Mouse (Mus musculus): ENCODE measurements around the gene Tmem131l.

The Tmem131l gene

GRCm38 (mm10) chr3:84039646-84040475 lies at the start of gene Tmem131l:
Gene Tmem131l, minus strand, starts transcription at chr3:84040175.
- DNase-seq (ENCODE audit: low read depth in 1 of 2, low spot score in 2 of 2) = peak; percentile 48 to 75

- DNase-seq (ENCODE audit: low read depth in 1 of 2, low spot score in 2 of 2) = no peak
Measured at GRCm38 (mm10) chr3:84086921-84087320, 46.9 kb upstream of the Tmem131l start.

- DNase-seq (ENCODE audit: low read depth in 1 of 2, low spot score in 2 of 2) = no peak
Measured at GRCm38 (mm10) chr3:84086337-84086736, 46.4 kb upstream of the Tmem131l start.

- DNase-seq (ENCODE audit: low read depth in 1 of 2, low spot score in 2 of 2) = no peak
Measured at GRCm38 (mm10) chr3:84085429-84085828, 45.5 kb upstream of the Tmem131l start.

GRCm38 (mm10) chr3:84081208-84081722 lies 41.3 kb upstream of the Tmem131l start:
- DNase-seq (ENCODE audit: low read depth in 1 of 2, low spot score in 2 of 2) = no peak

- no peak for DNase-seq (ENCODE audit: low read depth in 1 of 2, low spot score in 2 of 2)
Measured at GRCm38 (mm10) chr3:84080074-84080473, 40.1 kb upstream of the Tmem131l start.

- DNase-seq (ENCODE audit: low read depth in 1 of 2, low spot score in 2 of 2) = no peak
Measured at GRCm38 (mm10) chr3:84077505-84077904, 37.5 kb upstream of the Tmem131l start.

GRCm38 (mm10) chr3:84076543-84077332 lies 36.8 kb upstream of the Tmem131l start:
- DNase-seq (ENCODE audit: low read depth in 1 of 2, low spot score in 2 of 2) = no peak

GRCm38 (mm10) chr3:84075516-84075915 lies 35.5 kb upstream of the Tmem131l start:
- no peak for DNase-seq (ENCODE audit: low read depth in 1 of 2, low spot score in 2 of 2)

- no peak for DNase-seq (ENCODE audit: low read depth in 1 of 2, low spot score in 2 of 2)
Measured at GRCm38 (mm10) chr3:84074777-84075176, 34.8 kb upstream of the Tmem131l start.

- DNase-seq (ENCODE audit: low read depth in 1 of 2, low spot score in 2 of 2) = no peak
Measured at GRCm38 (mm10) chr3:84071641-84072040, 31.7 kb upstream of the Tmem131l start.

GRCm38 (mm10) chr3:84070811-84071210 lies 30.8 kb upstream of the Tmem131l start:
- no peak for DNase-seq (ENCODE audit: low read depth in 1 of 2, low spot score in 2 of 2)

- peak; percentile 13 to 41 for DNase-seq (ENCODE audit: low read depth in 1 of 2, low spot score in 2 of 2)
Measured at GRCm38 (mm10) chr3:84068831-84069709, 29.1 kb upstream of the Tmem131l start.

- DNase-seq (ENCODE audit: low read depth in 1 of 2, low spot score in 2 of 2) = no peak
Measured at GRCm38 (mm10) chr3:84065825-84066224, 25.9 kb upstream of the Tmem131l start.

GRCm38 (mm10) chr3:84063369-84063914 lies 23.5 kb upstream of the Tmem131l start:
- peak in 1 of 2 experiments; percentile 30 for DNase-seq (ENCODE audit: low read depth in 1 of 2, low spot score in 2 of 2)

GRCm38 (mm10) chr3:84061523-84062453 lies 21.8 kb upstream of the Tmem131l start:
- DNase-seq (ENCODE audit: low read depth in 1 of 2, low spot score in 2 of 2) = no peak

GRCm38 (mm10) chr3:84060946-84061345 lies 21.0 kb upstream of the Tmem131l start:
- no peak for DNase-seq (ENCODE audit: low read depth in 1 of 2, low spot score in 2 of 2)

GRCm38 (mm10) chr3:84060128-84060527 lies 20.2 kb upstream of the Tmem131l start:
- no peak for DNase-seq (ENCODE audit: low read depth in 1 of 2, low spot score in 2 of 2)

- DNase-seq (ENCODE audit: low read depth in 1 of 2, low spot score in 2 of 2) = no peak
Measured at GRCm38 (mm10) chr3:84059676-84060075, 19.7 kb upstream of the Tmem131l start.

GRCm38 (mm10) chr3:84059261-84059660 lies 19.3 kb upstream of the Tmem131l start:
- no peak for DNase-seq (ENCODE audit: low read depth in 1 of 2, low spot score in 2 of 2)

Data from monocyte, adult 2 months (primary cell).